Mouse (Mus musculus) hindbrain, embryonic 13.5 days (tissue): ENCODE measurements around the gene Ccnk. TPM values are rescaled to one million over a fixed set of nuclear protein-coding genes. Genes with fewer than 3 reads are reported as not detected.

ENCODE experiments used
- ATAC-seq: fragments of 200-750 bp; cut with Nextera tagmentation; 2 replicates; pipeline ENCODE4 v1.8.0; 2017; ENCODE audit warnings: moderate TSS enrichment; ENCODE audit not compliant: low FRiP score
- H3K27ac ChIP-seq: fragments of 300-500 bp; sonication (generic); 2 replicates; pipeline ENCODE4 v1.5.1; 2015; ENCODE audit warnings: inconsistent platforms, mild to moderate bottlenecking, moderate library complexity
- H3K27me3 ChIP-seq: fragments of 300-500 bp; sonication (generic); 2 replicates; pipeline ENCODE4 v1.6.1; 2015; ENCODE audit warnings: mild to moderate bottlenecking, inconsistent platforms
- H3K36me3 ChIP-seq: fragments of 300-500 bp; sonication (generic); 2 replicates; pipeline ENCODE4 v1.6.1; 2015; ENCODE audit warnings: mild to moderate bottlenecking, inconsistent platforms
- H3K4me1 ChIP-seq: fragments of 300-500 bp; sonication (generic); replicated peaks from 2 replicates; pipeline ENCODE4 v1.6.1; 2015; ENCODE audit warnings: inconsistent platforms
- H3K4me2 ChIP-seq: fragments of 300-500 bp; sonication (generic); 2 replicates; pipeline ENCODE4 v1.6.1; 2015; ENCODE audit warnings: inconsistent platforms, mild to moderate bottlenecking, moderate library complexity
- H3K4me3 ChIP-seq: fragments of 300-500 bp; sonication (generic); 2 replicates; pipeline ENCODE4 v1.5.1; 2015; ENCODE audit warnings: mild to moderate bottlenecking, inconsistent platforms
- H3K9ac ChIP-seq: fragments of 300-500 bp; sonication (generic); 2 replicates; pipeline ENCODE4 v1.6.1; 2015; ENCODE audit warnings: mild to moderate bottlenecking, inconsistent platforms
- H3K9me3 ChIP-seq: fragments of 300-500 bp; sonication (generic); 2 replicates; pipeline ENCODE4 v1.6.1; 2016; ENCODE audit warnings: inconsistent platforms
- WGBS: fragments of 180-500 bp; shearing (Covaris S2); methylation state at CpG from one replicate; pipeline ENCODE4 v1.1.7; 2015; 5-methylcytosine and 5-hydroxymethylcytosine counted together
- polyA plus RNA-seq: library from polyadenylated mRNA; unstranded; fragments of >200 nt; fragmentation: Nextera tagmentation; extraction: Ambion mirVana; gene quantifications from 2 replicates; pipeline ENCODE4 v1.2.1, GENCODE M21; 2015

Gene Ccnk
- polyA plus RNA-seq, 1 experiment from 2014 or later: 4.0 TPM

DNA sequence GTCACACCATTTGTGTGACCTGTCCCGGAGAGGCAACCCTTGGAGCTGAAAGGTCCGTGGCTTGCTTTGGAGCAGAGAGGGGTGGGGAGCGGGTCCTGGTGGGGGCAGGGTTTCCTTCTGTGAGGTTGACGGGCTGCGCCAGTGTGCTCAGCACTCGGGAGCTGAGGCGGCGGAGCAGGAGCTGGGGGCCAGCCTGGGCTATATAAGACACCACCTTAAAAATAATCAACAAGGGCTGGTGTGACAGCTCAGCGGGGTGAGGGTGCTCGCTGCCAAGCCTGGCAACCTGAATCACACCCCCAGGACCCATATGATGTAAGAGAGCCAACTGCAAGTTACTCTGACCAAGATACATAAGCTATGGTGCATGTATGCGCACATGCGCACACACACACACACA lies 50.7 kb downstream of the Ccnk start:
- ATAC-seq: no peak
- no peak overlapping the region for H3K4me2 ChIP-seq
- H3K9me3 ChIP-seq: no peaks in the 10 kb centered on the region
- H3K4me3 ChIP-seq: no peak overlapping the region
- no peak overlapping the region for H3K9ac ChIP-seq
- H3K36me3 ChIP-seq: no peaks in the 10 kb centered on the region
- no peaks in the 10 kb centered on the region for H3K27me3 ChIP-seq
- H3K4me1 ChIP-seq: peaks cover 79% of the 10 kb centered on the region
- WGBS: 73% methylated on average over 12 of the region's 12 CpGs
- H3K27ac ChIP-seq: no peak overlapping the region

DNA sequence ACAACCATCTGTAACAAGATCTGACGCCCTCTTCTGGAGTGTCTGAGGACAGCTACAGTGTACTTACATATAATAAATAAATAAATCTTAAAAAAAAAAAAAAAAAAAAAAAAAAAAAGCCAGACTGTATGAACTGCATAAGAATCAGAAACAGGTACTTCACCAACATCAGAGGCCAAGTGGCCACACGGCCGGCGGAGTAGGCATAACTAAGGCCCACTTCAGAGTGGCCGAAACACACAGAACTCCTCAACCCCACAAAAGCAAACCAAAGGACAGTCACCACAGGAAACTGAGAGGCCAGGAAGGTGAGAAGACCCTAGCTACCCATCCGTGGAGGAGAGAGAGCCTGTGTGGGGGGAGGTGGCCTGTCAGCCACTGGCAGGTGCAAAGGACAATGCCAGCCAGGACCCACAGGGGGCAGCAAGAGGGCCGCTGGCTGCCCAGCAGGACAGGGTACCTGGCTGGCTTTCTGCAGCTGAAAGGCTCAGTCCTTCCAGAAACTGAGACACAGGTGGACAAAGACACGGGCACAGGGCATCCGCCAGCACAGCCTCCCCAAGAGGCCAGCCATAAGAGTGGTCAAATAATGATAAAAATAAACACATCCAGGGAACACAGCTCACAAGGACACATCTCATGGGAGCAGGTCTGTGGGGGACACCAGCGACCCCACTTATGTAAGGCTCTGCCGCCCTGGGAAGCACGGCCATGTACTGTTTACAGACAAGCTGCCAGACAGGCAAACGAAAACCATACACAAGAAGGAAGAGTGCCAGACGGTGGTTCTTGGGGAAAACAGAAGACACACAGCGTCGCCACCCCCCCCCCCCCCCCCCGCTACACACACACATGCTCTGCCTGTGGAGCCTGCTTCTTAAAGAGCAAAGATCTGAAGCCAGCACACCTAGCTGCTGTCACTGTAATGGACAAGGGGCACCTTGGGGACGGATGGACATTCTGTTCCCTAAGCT lies 51.7 kb downstream of the Ccnk start:
- Histone ChIP-seq H3K9me3 (no peaks in the 10 kb centered on the region), H3K4me3 (no peak overlapping the region), H3K4me2 (no peak overlapping the region), H3K4me1 (peaks cover 77% of the 10 kb centered on the region), H3K27ac (peak overlapping the region; percentile 70), H3K27me3 (no peaks in the 10 kb centered on the region), H3K9ac (peak overlapping the region; percentile 29; the same call in 1 of the 2 replicates), H3K36me3 (no peaks in the 10 kb centered on the region)
- no peak for ATAC-seq
- WGBS: 54% methylated on average over 17 of the region's 18 CpGs

DNA sequence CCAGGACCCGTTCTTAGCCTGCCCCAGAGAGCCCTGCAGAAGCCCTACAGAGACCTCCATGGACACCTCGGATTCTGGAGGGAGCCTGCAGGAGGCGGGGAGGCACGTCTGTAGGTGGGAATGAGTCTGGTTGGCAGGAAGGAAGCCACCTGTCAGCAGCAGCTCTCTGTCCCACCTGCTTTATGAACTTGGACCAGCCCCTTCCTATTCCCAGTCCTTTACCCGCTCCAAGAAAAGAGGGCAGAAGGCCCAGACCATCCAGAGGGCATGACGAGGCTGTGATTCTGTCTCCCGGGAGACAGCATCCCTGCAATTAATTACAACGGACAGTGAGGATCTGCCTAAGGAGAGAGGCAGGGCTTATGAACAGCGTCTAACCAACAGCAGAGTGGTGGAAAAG lies 52.5 kb downstream of the Ccnk start:
- Histone ChIP-seq H3K4me1 (peaks cover 77% of the 10 kb centered on the region), H3K4me2 (no peak overlapping the region), H3K27me3 (no peaks in the 10 kb centered on the region), H3K9me3 (no peaks in the 10 kb centered on the region), H3K4me3 (no peak overlapping the region), H3K27ac (peak overlapping the region; percentile 70), H3K36me3 (no peaks in the 10 kb centered on the region), H3K9ac (peak overlapping the region; percentile 56; the same call in 1 of the 2 replicates)
- ATAC-seq: no peak
- WGBS: 23% methylated on average over 9 of the region's 9 CpGs

DNA sequence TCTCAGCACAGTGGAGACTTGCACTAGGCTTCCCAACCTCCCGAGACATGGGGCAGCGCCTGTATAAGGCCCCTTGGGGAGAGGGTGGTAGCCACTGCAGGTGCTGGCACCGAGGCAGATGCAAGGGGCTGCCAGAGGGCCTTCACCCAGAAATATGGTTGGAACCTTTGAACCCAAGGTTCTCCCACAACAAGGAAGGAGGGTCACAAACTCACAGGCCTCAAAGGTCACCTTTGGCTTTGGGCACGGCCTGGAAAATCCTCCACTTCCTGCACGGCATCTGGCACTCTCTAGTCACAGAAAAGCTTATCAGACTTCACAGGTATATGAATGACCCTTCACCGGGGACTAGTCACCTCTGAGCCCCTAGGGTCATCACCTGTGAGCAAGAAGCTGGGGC lies 54.4 kb downstream of the Ccnk start:
- H3K4me3 ChIP-seq: no peak overlapping the region
- no peak overlapping the region for H3K27ac ChIP-seq
- peaks cover 80% of the 10 kb centered on the region for H3K4me1 ChIP-seq
- H3K4me2 ChIP-seq: no peak overlapping the region
- 93% methylated on average over 6 of the region's 6 CpGs for WGBS
- ATAC-seq: no peak
- no peaks in the 10 kb centered on the region for H3K36me3 ChIP-seq
- no peaks in the 10 kb centered on the region for H3K27me3 ChIP-seq
- H3K9me3 ChIP-seq: no peaks in the 10 kb centered on the region
- H3K9ac ChIP-seq: no peak overlapping the region

DNA sequence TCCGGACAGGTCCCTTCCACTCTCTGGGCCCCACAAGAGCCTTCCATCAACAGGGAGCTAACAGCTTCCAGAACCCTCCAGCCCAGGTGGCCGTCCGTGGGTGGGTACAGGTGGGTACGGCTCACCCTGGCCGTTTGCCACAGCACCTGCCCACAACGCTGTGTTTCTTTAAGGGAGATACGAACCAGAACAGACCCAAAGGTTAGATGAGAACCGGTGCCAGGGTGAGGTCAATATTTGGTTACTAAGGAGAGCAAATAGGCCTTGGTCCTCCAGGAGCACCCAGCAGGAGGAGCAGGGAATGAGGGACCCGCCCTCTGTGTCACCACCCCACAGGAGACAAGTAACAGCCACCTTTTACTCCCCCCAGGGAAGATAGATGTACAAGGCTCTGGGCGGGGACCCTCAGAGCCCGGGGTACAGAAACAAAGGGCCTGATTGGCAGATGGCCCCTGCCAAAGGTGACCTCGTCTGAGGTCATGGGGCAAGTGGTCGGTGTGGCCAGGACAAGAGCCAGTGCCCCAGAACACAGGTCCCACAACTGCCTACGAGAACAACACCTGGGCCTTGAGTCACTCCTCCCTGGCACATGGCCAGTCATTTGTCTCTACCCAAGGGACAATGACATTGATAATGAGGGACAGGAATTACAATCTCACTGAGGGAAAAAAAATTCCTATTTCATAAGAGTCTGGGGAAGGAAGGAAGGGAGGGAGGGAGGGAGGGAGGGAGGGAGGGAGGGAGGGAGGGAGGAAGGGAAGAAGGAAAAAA lies 55.6 kb downstream of the Ccnk start:
- Histone ChIP-seq H3K4me2 (no peak overlapping the region), H3K27me3 (no peaks in the 10 kb centered on the region), H3K4me1 (peaks cover 80% of the 10 kb centered on the region), H3K9ac (no peak overlapping the region), H3K36me3 (no peaks in the 10 kb centered on the region), H3K27ac (peak overlapping the region; percentile 55; the same call in 1 of the 2 replicates), H3K4me3 (no peak overlapping the region), H3K9me3 (no peaks in the 10 kb centered on the region)
- no peak for ATAC-seq
- WGBS: 72% methylated on average over 14 of the region's 14 CpGs

DNA sequence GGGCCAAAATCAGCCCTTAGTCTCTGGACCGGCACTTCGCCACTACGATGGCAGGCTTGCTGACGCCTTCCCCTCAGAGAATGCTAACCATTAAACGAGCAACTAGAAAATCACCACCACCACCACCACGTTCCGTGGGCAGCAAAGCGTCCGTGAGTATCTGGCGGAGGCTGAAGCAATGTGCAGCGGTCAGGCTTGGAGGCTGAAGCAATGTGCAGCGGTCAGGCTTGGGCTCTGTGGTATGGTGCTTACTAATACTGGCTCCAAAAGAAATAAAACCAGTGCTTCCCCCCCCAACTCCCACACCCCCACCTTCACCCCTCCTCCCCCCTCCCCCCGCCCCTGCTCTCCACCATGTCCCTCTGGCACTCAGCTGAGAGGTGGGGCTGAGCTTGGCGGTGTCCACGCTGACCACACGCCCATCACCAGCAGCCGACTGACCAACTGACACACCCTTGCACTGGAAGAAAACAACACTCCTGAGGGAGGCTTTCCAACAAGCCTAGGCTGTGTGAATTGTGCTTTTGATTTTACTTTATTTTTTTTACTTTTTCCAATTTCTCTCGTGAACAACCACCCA lies 56.7 kb downstream of the Ccnk start:
- Histone ChIP-seq H3K4me2 (no peak overlapping the region), H3K4me3 (no peak overlapping the region), H3K27me3 (no peaks in the 10 kb centered on the region), H3K27ac (no peak overlapping the region; the same call in 1 of the 2 replicates), H3K4me1 (peaks cover 85% of the 10 kb centered on the region), H3K9me3 (no peaks in the 10 kb centered on the region), H3K9ac (no peak overlapping the region), H3K36me3 (no peaks in the 10 kb centered on the region)
- no peak for ATAC-seq
- WGBS: 65% methylated on average over 18 of the region's 18 CpGs

DNA sequence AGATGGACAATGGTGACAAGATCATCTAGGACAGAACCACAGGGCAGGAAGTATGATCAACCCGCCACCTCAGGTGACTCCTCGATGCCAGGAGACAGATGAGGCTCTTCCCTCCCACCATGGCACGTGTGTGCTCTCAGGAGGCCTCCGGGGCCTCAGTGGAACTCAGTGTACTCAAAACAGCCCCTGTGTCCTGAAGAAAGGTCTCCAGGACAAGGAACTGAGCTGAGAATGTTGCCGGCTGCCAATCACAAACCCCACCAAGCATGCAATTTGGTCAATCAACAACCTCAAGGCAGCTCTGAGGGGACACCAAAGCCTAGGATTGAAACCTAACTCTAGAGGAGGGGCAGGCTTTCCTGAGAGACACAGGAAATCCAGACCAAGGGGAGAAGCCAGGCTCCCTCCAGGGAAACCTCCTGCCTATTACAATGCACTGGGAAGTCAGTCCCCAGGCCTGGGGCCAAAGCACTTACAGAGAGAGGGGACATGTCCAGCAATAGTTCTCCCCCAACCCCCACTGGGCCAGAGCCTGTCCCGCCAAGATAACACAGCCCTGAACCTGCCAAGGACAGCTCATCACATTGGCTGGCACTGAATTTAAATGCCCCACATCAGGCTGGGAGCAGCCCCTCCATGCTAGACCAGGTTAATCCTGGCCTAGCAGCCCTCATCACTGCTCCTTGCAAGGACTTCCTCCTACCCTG lies 58.1 kb downstream of the Ccnk start:
- no peaks in the 10 kb centered on the region for H3K27me3 ChIP-seq
- WGBS: 55% methylated on average over 6 of the region's 6 CpGs
- no peak overlapping the region for H3K4me3 ChIP-seq
- H3K27ac ChIP-seq: no peak overlapping the region; the same call in 1 of the 2 replicates
- no peak overlapping the region for H3K9ac ChIP-seq
- no peaks in the 10 kb centered on the region for H3K9me3 ChIP-seq
- ATAC-seq: no peak
- no peak overlapping the region for H3K4me2 ChIP-seq
- H3K36me3 ChIP-seq: no peaks in the 10 kb centered on the region
- peaks cover 85% of the 10 kb centered on the region for H3K4me1 ChIP-seq

DNA sequence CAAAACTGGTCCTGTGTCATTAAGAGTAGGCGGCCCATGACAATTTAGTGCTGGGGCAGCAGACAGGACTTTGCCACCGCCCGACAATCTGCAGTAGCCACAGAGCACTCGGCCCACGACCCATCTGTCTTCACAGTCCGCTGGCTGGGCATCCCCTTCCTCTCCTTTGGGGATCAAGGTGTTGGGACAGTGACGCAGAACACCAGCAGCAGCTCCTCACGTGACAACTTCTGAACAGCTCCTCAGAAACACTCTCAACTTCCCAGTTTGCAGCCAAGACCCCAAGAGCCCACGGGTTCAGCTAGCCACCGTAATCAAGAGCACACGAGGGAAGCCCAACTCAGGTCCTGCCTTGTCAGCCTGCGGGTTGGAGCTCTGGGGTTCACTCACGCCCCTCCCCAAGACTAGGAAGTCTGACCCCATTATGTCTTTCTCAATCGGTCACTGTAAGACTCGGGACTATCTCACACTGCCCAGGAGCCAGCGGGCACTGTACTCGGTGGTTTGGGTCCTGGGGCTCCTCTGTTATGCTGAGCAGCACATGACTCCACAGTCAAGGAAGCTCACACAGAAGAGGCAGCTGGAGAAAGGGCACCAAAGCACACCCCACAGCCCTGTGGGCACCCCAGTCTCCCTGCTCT lies 59.1 kb downstream of the Ccnk start:
- Histone ChIP-seq H3K4me2 (no peak overlapping the region), H3K4me1 (peaks cover 94% of the 10 kb centered on the region), H3K27me3 (no peaks in the 10 kb centered on the region), H3K36me3 (no peaks in the 10 kb centered on the region), H3K4me3 (no peak overlapping the region), H3K9me3 (no peaks in the 10 kb centered on the region), H3K9ac (no peak overlapping the region), H3K27ac (peak overlapping the region; percentile 77)
- 69% methylated on average over 17 of the region's 17 CpGs for WGBS
- ATAC-seq: no peak

DNA sequence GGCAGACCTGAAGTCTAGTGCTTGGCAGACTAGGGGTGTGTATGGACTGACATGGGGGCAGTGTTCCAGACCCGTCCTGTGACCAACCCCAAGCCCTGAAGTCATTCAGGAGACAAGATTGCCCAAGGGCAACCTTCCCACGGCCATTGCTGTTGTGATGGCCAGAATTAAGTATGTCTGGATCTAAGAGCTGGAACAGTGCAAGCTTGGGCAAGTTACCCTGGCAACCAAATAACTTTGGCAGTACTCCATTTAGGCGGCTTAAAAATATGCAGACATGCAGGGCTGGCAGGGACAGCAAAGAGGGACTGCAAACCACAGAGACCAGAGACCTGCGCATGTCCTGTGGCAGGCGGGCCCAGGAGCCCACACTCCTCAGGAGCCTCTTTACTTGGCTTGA lies 60.1 kb downstream of the Ccnk start:
- WGBS: 28% methylated on average over 5 of the region's 5 CpGs
- ATAC-seq: peak; percentile 15; the same call in 1 of the 2 replicates
- no peak overlapping the region for H3K4me3 ChIP-seq
- H3K9ac ChIP-seq: peak overlapping the region; percentile 66
- H3K36me3 ChIP-seq: no peaks in the 10 kb centered on the region
- H3K9me3 ChIP-seq: no peaks in the 10 kb centered on the region
- H3K27me3 ChIP-seq: no peaks in the 10 kb centered on the region
- H3K27ac ChIP-seq: peak overlapping the region; percentile 93
- H3K4me2 ChIP-seq: 0 out of 2 replicates have a peak overlapping the region, but pooled peaks have one; percentile 13
- H3K4me1 ChIP-seq: peaks cover 99% of the 10 kb centered on the region

DNA sequence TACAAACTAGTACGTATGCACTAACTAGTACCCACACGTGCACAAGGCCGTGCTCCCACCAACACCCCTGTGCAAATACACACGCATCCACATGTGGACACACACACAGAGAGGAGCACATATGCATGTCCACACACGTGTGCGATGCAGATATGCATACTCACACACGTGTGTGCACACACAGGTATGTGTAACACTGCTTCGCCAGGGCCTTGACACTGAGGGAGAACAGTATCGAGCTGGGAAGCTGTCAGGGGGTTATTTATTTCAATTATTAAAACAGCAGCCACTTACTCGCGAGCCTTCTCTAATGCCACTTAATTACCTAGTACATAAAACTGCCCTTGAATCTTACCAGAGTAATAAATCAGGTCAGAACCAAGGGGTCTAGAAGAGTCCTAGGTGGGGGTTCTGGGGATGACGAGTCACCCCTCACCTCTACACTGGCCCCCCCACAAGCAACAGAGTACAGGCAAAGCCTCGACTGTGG lies 61.1 kb downstream of the Ccnk start:
- H3K27ac ChIP-seq: peak overlapping the region; percentile 93
- ATAC-seq: no peak; the same call in 1 of the 2 replicates
- no peaks in the 10 kb centered on the region for H3K36me3 ChIP-seq
- H3K4me2 ChIP-seq: peak overlapping the region; percentile 39
- H3K27me3 ChIP-seq: no peaks in the 10 kb centered on the region
- H3K9ac ChIP-seq: peak overlapping the region; percentile 66
- 46% methylated on average over 13 of the region's 13 CpGs for WGBS
- no peaks in the 10 kb centered on the region for H3K9me3 ChIP-seq
- H3K4me1 ChIP-seq: peaks cover 100% of the 10 kb centered on the region
- H3K4me3 ChIP-seq: no peak overlapping the region

DNA sequence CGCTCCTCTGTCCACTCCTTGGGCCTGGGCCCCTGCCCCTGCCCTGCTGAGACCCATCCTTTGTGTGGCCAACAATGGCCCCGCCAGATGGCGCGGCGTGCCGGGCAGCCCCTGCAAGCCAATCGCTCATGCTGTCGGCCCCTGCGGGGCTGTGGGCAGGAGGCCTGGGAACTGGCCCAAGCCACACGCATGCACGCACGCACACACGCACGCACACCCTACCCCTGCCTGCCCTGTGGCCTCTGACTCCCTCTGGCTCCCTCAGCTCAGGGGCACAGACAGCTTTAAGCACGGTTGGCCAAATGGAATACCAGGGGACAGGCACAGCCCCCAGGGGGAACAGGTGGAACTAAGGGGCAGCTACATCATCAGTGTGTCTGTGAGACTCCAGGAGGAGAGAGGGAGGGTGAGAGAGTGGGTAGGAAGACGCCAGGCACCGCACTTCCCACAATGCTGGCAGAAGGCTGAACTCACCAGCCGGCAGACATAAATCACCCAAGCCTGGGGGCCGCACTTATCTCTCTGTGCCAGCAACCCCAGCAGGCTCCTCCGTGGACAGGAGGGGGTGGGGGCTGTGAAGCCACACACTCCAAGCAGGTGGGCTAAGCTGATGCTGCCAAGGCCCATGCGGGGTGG lies 61.7 kb downstream of the Ccnk start:
- Histone ChIP-seq H3K27me3 (no peaks in the 10 kb centered on the region), H3K9ac (peak overlapping the region; percentile 66), H3K36me3 (no peaks in the 10 kb centered on the region), H3K9me3 (no peaks in the 10 kb centered on the region), H3K4me3 (no peak overlapping the region), H3K4me2 (peak overlapping the region; percentile 39), H3K27ac (peak overlapping the region; percentile 93), H3K4me1 (peaks cover 100% of the 10 kb centered on the region)
- 7% methylated on average over 21 of the region's 21 CpGs for WGBS
- peak; percentile 68 for ATAC-seq
